Comparison of ENCODE assay signal across 8 mouse cellular contexts in the genomic region with DNA sequence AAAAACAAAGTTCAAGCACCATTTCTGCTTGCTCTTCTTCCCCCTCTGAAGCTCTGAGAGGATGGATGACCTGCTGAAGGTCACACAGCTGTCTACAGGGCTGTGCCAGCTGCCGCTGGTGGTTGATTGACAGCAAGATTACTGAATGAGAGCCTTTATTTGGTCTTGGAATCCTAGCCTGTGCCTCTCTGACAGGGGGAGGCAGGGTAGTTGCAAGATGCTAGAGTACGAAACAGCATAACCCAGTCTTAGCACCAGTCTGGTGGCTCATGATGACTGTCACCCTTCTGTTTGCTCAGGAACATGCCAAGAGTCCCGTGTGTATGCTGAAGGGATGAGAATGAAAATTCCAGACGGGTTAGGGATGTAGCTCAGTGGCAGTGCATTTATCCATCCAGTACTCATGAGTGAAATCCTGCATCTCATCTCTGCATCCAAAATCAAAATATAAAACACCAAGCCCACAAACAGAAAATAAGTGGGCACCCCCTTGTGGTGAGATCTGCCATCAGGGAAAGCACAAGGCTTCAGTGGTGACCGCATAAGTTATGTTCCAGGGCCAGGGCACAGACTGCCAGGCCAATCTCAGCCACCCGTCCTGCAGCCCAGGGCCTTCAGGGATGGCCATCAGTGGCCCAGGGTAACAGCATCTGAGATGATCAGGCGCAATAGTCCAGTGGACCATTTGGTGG. TPM values are rescaled to one million over a fixed set of nuclear protein-coding genes. Genes with fewer than 3 reads are reported as not detected.
DNase-seq lines count a peak whose midpoint lies in the region.

No protein-coding gene starts in this region.

- DNase-seq in embryo, embryonic 10.5 days (ENCODE audit: low spot score): peak; percentile 21
- DNase-seq in embryo, embryonic 10 days (ENCODE audit: low spot score): no peak
- peak; percentile 15 for DNase-seq in lung, postnatal 10 days
- no peak for DNase-seq in lung, postnatal 4 days
- peak; percentile 26 for DNase-seq in induced T-regulatory cell, adult 2 months (ENCODE audit: low read depth)
- peak; percentile 17 for DNase-seq in right cerebral cortex, postnatal 25 days
- no peak for DNase-seq in gastrocnemius, adult 18-20 months (ENCODE audit: low spot score)
- DNase-seq in spleen, postnatal 4 days (ENCODE audit: low spot score in 2 of 2): no peak

RNA-seq across cellular contexts. Expression of a gene that starts 32.8 kb away (rescaled TPM):
- total RNA-seq in gastrocnemius, adult 18-20 months (2021): 1 to 10 TPM; 3.3 to 3.4 TPM

RNA-seq across cellular contexts. Expression of a gene that starts 35.9 kb away (rescaled TPM):
- total RNA-seq in gastrocnemius, adult 18-20 months (2021): not detected

Comparison
In these comparisons a context has a peak if more than half of its experiments do, and no peak if none do; other contexts are left out.
1. DNase-seq: peak in embryo, embryonic 10.5 days (single experiment), lung, postnatal 10 days (single experiment), induced T-regulatory cell, adult 2 months (single experiment) and right cerebral cortex, postnatal 25 days (single experiment); none in embryo, embryonic 10 days (single experiment), lung, postnatal 4 days (0 of 2), gastrocnemius, adult 18-20 months (single experiment) and spleen, postnatal 4 days (0 of 2).